Mouse (Mus musculus): ENCODE measurements around the gene Sardh. TPM values are rescaled to one million over a fixed set of nuclear protein-coding genes. Genes with fewer than 3 reads are reported as not detected.
A peak's percentile ranks its signal among the peaks of the same experiment; 100 is the strongest.

The Sardh gene
- total RNA-seq, 2 experiments from 2014 or later, result 8.0 to 8.4 TPM

- Histone ChIP-seq H3K27ac (no peak overlapping the region), H3K4me3 (no peak overlapping the region)
- peak in 1 of 2 experiments; percentile 47 for DNase-seq (ENCODE audit: extremely low spot score in 1 of 2, low spot score in 2 of 2)
- no peak for TF ChIP-seq CTCF (IDR thresholded peaks at IDR 0.05)
- intact Hi-C loops (cut with DNase I), result loop anchor here (2.0 kb wide), 1 partner anchor 69 kb away; no protein-coding TSS in a partner anchor
Measured at GRCm38 (mm10) chr2:27163851-27164250, 84.3 kb downstream of the Sardh start.

- no peak for TF ChIP-seq CTCF (IDR thresholded peaks at IDR 0.05)
- intact Hi-C loops (cut with DNase I), result no loop called here
- Histone ChIP-seq H3K27ac (no peak overlapping the region), H3K4me3 (no peak overlapping the region)
- DNase-seq (ENCODE audit: extremely low spot score in 1 of 2, low spot score in 2 of 2), result no peak
Measured at GRCm38 (mm10) chr2:27162656-27163055, 85.5 kb downstream of the Sardh start.

- TF ChIP-seq CTCF (IDR thresholded peaks at IDR 0.05), result no peak
- no peak overlapping the region for H3K27ac ChIP-seq
- no peak for DNase-seq (ENCODE audit: extremely low spot score in 1 of 2, low spot score in 2 of 2)
- no peak overlapping the region for H3K4me3 ChIP-seq
- intact Hi-C loops (cut with DNase I), result no loop called here
Measured at GRCm38 (mm10) chr2:27161526-27161925, 86.6 kb downstream of the Sardh start.

GRCm38 (mm10) chr2:27156596-27156995 is 91.5 kb downstream of the Sardh start:
- H3K27ac ChIP-seq, result no peak overlapping the region
- intact Hi-C loops (cut with DNase I), result no loop called here
- TF ChIP-seq CTCF (IDR thresholded peaks at IDR 0.05), result no peak
- DNase-seq (ENCODE audit: extremely low spot score in 1 of 2, low spot score in 2 of 2), result no peak
- H3K4me3 ChIP-seq, result no peak overlapping the region

GRCm38 (mm10) chr2:27154466-27155185 is 93.5 kb downstream of the Sardh start:
- no peak for TF ChIP-seq CTCF (IDR thresholded peaks at IDR 0.05)

GRCm38 (mm10) chr2:27149457-27149856 is 98.7 kb downstream of the Sardh start:
- Histone ChIP-seq H3K27ac (no peak overlapping the region), H3K4me3 (no peak overlapping the region)
- intact Hi-C loops (cut with DNase I), result no loop called here
- peak in 1 of 2 experiments; percentile 37 for DNase-seq (ENCODE audit: extremely low spot score in 1 of 2, low spot score in 2 of 2)
- no peak for TF ChIP-seq CTCF (IDR thresholded peaks at IDR 0.05)

More at GRCm38 (mm10) chr2:27154466-27155185, 93.5 kb downstream of the Sardh start:
- intact Hi-C loops (cut with DNase I), result no loop called here
- no peak overlapping the region for H3K27ac ChIP-seq
- no peak overlapping the region for H3K4me3 ChIP-seq
- DNase-seq (ENCODE audit: extremely low spot score in 1 of 2, low spot score in 2 of 2), result no peak

DNA sequence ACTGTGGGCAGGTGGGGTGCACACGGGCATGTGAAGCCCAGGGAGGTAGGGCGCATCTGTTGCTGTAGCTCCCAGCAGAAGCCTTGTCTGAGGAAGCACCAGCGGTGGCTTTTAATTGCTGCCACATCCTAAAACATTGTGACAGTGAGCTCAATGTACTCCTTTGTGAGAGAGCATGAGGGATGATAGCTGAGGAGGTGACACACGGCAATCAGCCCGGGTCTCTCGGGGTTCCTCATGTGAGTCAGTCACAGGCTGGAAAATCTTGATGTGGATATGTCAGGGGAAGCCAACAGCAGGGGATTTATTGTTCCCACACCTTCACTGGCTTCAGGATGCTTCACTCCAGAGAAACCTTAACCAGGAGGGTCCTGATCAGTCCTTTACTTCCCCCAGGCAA is 101.3 kb downstream of the Sardh start:
- DNase-seq (ENCODE audit: extremely low spot score in 1 of 2, low spot score in 2 of 2), result no peak
- H3K27ac ChIP-seq, result no peak overlapping the region
- intact Hi-C loops (cut with DNase I), result no loop called here
- H3K4me3 ChIP-seq, result no peak overlapping the region
- TF ChIP-seq CTCF (IDR thresholded peaks at IDR 0.05), result no peak

DNA sequence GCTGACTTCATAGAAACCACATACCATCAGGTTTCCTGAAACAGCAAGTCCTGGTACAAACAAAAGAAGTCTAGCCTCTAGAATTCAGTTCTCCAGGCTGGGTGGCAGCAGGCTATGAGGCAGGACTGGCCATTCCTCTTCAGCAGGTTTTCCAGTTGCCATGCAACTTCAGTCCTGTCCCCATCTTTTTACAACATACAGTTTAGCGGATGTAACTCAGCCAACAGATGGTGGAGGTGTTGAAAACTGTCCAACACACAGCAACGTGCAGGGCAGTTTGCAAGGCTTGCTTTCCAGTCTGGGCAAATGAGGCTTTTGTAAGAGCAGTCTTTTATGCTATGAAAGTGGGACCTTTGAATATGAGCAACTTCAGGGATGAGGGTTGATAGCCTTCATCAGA is 103.2 kb downstream of the Sardh start:
- Histone ChIP-seq H3K27ac (no peak overlapping the region), H3K4me3 (no peak overlapping the region)
- intact Hi-C loops (cut with DNase I), result loop anchor here (5.0 kb wide), 1 partner anchor 87 kb away; no protein-coding TSS in a partner anchor
- no peak for TF ChIP-seq CTCF (IDR thresholded peaks at IDR 0.05)
- no peak for DNase-seq (ENCODE audit: extremely low spot score in 1 of 2, low spot score in 2 of 2)

DNA sequence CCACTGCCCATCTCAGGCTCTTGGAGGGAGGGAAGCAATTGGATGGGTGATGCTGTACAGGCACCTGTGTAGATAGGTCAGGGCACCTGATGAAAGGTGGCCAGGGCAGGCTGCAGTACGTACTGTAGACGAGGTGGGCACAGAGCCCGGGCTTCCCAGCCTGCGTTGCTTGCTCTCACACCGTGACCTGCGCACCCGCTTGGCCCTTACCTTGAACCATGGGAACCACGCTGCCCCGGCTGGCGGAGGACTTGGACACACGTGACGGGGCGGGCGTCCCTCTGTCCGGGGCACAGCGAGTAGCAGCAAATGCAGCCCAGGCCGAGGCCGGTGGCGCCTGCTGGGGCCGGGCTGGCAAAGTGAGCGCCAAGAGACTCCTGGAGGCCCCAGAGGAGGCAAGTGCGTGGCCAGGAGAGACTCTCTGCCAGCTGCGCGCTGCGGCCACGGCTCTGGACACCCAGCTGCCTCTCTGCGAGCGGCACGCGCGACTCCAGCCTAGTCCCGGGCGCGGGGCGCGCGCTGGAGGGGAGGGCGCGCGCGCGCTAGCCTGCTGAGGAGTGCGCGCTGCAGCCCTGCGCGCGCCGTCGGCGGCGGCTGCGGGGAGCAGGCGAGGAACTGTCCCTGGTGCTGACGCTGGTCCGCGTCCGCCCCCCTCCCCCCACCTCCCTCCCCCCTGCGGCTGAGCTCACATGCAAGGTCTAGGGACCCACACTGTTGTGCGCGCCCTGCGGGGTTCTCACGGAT is 106.0 kb downstream of the Sardh start, which contains the start of gene Fam163b:
Fam163b (minus strand) TSS at position 542 of the 744 bp plus-strand sequence.
- DNase-seq (ENCODE audit: extremely low spot score in 1 of 2, low spot score in 2 of 2), result peak; percentile 55 to 61
- intact Hi-C loops (cut with DNase I), result loop anchor here (1.0 to 5.0 kb wide), 2 partner anchors 23 to 90 kb away; partner anchors contain the start of gene Dbh
- TF ChIP-seq CTCF (IDR thresholded peaks at IDR 0.05), result no peak

More for the DNA sequence above, 106.0 kb downstream of the Sardh start, which contains the start of gene Fam163b:
- Histone ChIP-seq H3K4me3 (peak within 1 kb of the TSS; percentile 68), H3K27ac (peak within 1 kb of the TSS; percentile 90)

Other genes with a start within 250 kb of the Sardh start
- gene Cacfd1, start 238.4 kb downstream of the Sardh start, total RNA-seq (2021), result 10 to 100 TPM; 46.3 to 48.2 TPM
- 10 to 100 TPM; 28.9 to 29.1 TPM for gene Slc2a6, start 220.3 kb downstream of the Sardh start, total RNA-seq (2021)
- gene Mymk, start 176.2 kb downstream of the Sardh start, total RNA-seq (2021), result under 1 TPM in 1 of 2 experiments, not detected in 1; 0.75 TPM
- 10 to 100 TPM; 16.2 to 21.4 TPM for gene Adamtsl2, start 169.0 kb downstream of the Sardh start, total RNA-seq (2021)
- gene Fam163b, start 105.8 kb downstream of the Sardh start, total RNA-seq (2021), result 100 to 1,000 TPM; 103 to 109 TPM
- gene Dbh, start 83.1 kb downstream of the Sardh start, total RNA-seq (2021), result under 1 TPM; 0.23 to 0.30 TPM
- gene Vav2, start 178.7 kb upstream of the Sardh start, total RNA-seq (2021), result 10 to 100 TPM; 10.2 to 10.5 TPM
- 10 to 100 TPM; 26.7 to 27.6 TPM for gene Brd3os, start 194.0 kb upstream of the Sardh start, total RNA-seq (2021)

All from left cerebral cortex, adult 2 months (tissue).